Mouse (Mus musculus) heart, embryonic 16.5 days (tissue): ENCODE results near the gene Ppp1r14d. TPM values are rescaled to one million over a fixed set of nuclear protein-coding genes. Genes with fewer than 3 reads are reported as not detected.

Experiments used
- ATAC-seq: fragments of 200-750 bp; cut with Nextera tagmentation; replicated peaks from 2 replicates; pipeline ENCODE4 v1.8.0; 2017; ENCODE audit warnings: moderate number of reproducible peaks; ENCODE audit not compliant: insufficient read depth, low FRiP score; ENCODE audit errors: extremely low read depth
- H3K27ac ChIP-seq: fragments of 300-500 bp; sonication (generic); 2 replicates; pipeline ENCODE4 v1.5.1; 2014; ENCODE audit warnings: mild to moderate bottlenecking, low read length, control low read depth, moderate library complexity
- H3K27me3 ChIP-seq: fragments of 300-500 bp; sonication (generic); 2 replicates; pipeline ENCODE4 v1.6.1; 2014; ENCODE audit warnings: low read length, mixed read lengths; ENCODE audit not compliant: control insufficient read depth, insufficient read depth
- H3K36me3 ChIP-seq: fragments of 300-500 bp; sonication (generic); 2 replicates; pipeline ENCODE4 v1.6.1; 2014; ENCODE audit not compliant: control insufficient read depth, insufficient read depth
- H3K4me1 ChIP-seq: fragments of 300-500 bp; sonication (generic); 2 replicates; pipeline ENCODE4 v1.6.1; 2014; ENCODE audit warnings: low read length, mixed read lengths; ENCODE audit not compliant: control insufficient read depth, insufficient read depth
- H3K4me2 ChIP-seq: fragments of 300-500 bp; sonication (generic); 2 replicates; pipeline ENCODE4 v1.6.1; 2014; ENCODE audit warnings: low read depth, mild to moderate bottlenecking, control low read depth, low read length
- H3K4me3 ChIP-seq: fragments of 300-500 bp; sonication (generic); 2 replicates; pipeline ENCODE4 v1.5.1; 2014; ENCODE audit warnings: mild to moderate bottlenecking, control low read depth, low read length
- H3K9ac ChIP-seq: fragments of 300-500 bp; sonication (generic); 2 replicates; pipeline ENCODE4 v1.6.1; 2014; ENCODE audit warnings: low read length, control low read depth
- H3K9me3 ChIP-seq: fragments of 300-500 bp; sonication (generic); replicated peaks from 2 replicates; pipeline ENCODE4 v1.6.1; 2016; ENCODE audit warnings: low read length; ENCODE audit not compliant: control insufficient read depth
- WGBS: fragments of 180-500 bp; shearing (Covaris S2); extraction: QIAGEN DNeasy Blood & Tissue Kit; methylation state at CpG from one replicate; pipeline ENCODE4 v1.1.7; 2014; 5-methylcytosine and 5-hydroxymethylcytosine counted together
- polyA plus RNA-seq: library from polyadenylated mRNA; unstranded; fragments of >200 nt; fragmentation: Nextera tagmentation; extraction: Ambion mirVana; gene quantifications from 2 replicates; pipeline ENCODE4 v1.2.1, GENCODE M21; 2015

Ppp1r14d gene
- polyA plus RNA-seq, 1 experiment from 2014 or later = 0.18 TPM

GRCm38 (mm10) chr2:119189029-119189710 is 40.5 kb downstream of the Ppp1r14d start:
- H3K27ac ChIP-seq = no peak overlapping the region
- peak; percentile 81 for ATAC-seq
- peak overlapping the region; percentile 79 for H3K4me2 ChIP-seq
- H3K9ac ChIP-seq = no peak overlapping the region
- H3K27me3 ChIP-seq = no peaks in the 10 kb centered on the region
- 5% methylated on average over 15 of the region's 15 CpGs for WGBS
- H3K36me3 ChIP-seq = no peaks in the 10 kb centered on the region
- H3K4me3 ChIP-seq = peak overlapping the region; percentile 46
- H3K9me3 ChIP-seq = no peaks in the 10 kb centered on the region
- peaks cover 8% of the 10 kb centered on the region for H3K4me1 ChIP-seq

- ATAC-seq = no peak
- Histone ChIP-seq H3K9me3 (no peaks in the 10 kb centered on the region), H3K9ac (no peak overlapping the region), H3K36me3 (peaks cover 6% of the 10 kb centered on the region), H3K27ac (no peak overlapping the region), H3K4me1 (no peaks in the 10 kb centered on the region), H3K4me3 (no peak overlapping the region), H3K27me3 (no peaks in the 10 kb centered on the region), H3K4me2 (no peak overlapping the region)
- 88% methylated on average over 7 of the region's 7 CpGs for WGBS
Observed at GRCm38 (mm10) chr2:119182914-119183313, 46.8 kb downstream of the Ppp1r14d start.

- no peak overlapping the region for H3K4me2 ChIP-seq
- no peaks in the 10 kb centered on the region for H3K27me3 ChIP-seq
- H3K9me3 ChIP-seq = no peaks in the 10 kb centered on the region
- H3K27ac ChIP-seq = no peak overlapping the region
- peaks cover 8% of the 10 kb centered on the region for H3K4me1 ChIP-seq
- no peak overlapping the region for H3K4me3 ChIP-seq
- H3K9ac ChIP-seq = no peak overlapping the region
- ATAC-seq = no peak
- WGBS = 91% methylated on average over 5 of the region's 5 CpGs
- H3K36me3 ChIP-seq = peaks cover 6% of the 10 kb centered on the region; the same call in 1 of the 2 replicates
Observed at GRCm38 (mm10) chr2:119177384-119177939, 52.2 kb downstream of the Ppp1r14d start.

- Histone ChIP-seq H3K4me2 (no peak overlapping the region), H3K27me3 (no peaks in the 10 kb centered on the region), H3K27ac (no peak overlapping the region), H3K36me3 (peaks cover 6% of the 10 kb centered on the region; the same call in 1 of the 2 replicates), H3K9ac (no peak overlapping the region), H3K4me3 (no peak overlapping the region), H3K9me3 (no peaks in the 10 kb centered on the region), H3K4me1 (peaks cover 12% of the 10 kb centered on the region)
- no peak for ATAC-seq
- 69% methylated on average over 3 of the region's 3 CpGs for WGBS
Observed at GRCm38 (mm10) chr2:119176761-119177160, 52.9 kb downstream of the Ppp1r14d start.

- 57% methylated on average over 6 of the region's 6 CpGs for WGBS
- H3K36me3 ChIP-seq = peaks cover 5% of the 10 kb centered on the region; the same call in 1 of the 2 replicates
- no peak overlapping the region for H3K4me2 ChIP-seq
- no peaks in the 10 kb centered on the region for H3K27me3 ChIP-seq
- no peak overlapping the region for H3K4me3 ChIP-seq
- no peak for ATAC-seq
- H3K4me1 ChIP-seq = peaks cover 15% of the 10 kb centered on the region
- no peak overlapping the region for H3K27ac ChIP-seq
- no peak overlapping the region for H3K9ac ChIP-seq
- H3K9me3 ChIP-seq = no peaks in the 10 kb centered on the region
Observed at GRCm38 (mm10) chr2:119175614-119176013, 54.1 kb downstream of the Ppp1r14d start.

- no peak for ATAC-seq
- Histone ChIP-seq H3K9ac (no peak overlapping the region), H3K9me3 (no peaks in the 10 kb centered on the region), H3K4me1 (peaks cover 15% of the 10 kb centered on the region), H3K27me3 (no peaks in the 10 kb centered on the region), H3K27ac (no peak overlapping the region), H3K36me3 (0 out of 2 replicates have a peak, but pooled peaks cover 2% of the 10 kb centered on the region), H3K4me2 (no peak overlapping the region), H3K4me3 (no peak overlapping the region)
- WGBS = 62% methylated on average over 14 of the region's 14 CpGs
Observed at GRCm38 (mm10) chr2:119174866-119175265, 54.8 kb downstream of the Ppp1r14d start.

- ATAC-seq = no peak
- 57% methylated on average over 8 of the region's 8 CpGs for WGBS
- H3K9ac ChIP-seq = 0 out of 2 replicates have a peak within 1 kb of the TSS, but pooled peaks have one; percentile 12
- no peak within 1 kb of the TSS for H3K4me3 ChIP-seq
- no peaks in the 10 kb centered on the region for H3K9me3 ChIP-seq
- no peaks in the 10 kb centered on the region for H3K27me3 ChIP-seq
- peaks cover 15% of the 10 kb centered on the region for H3K4me1 ChIP-seq
- no peak within 1 kb of the TSS for H3K4me2 ChIP-seq
- no peak within 1 kb of the TSS for H3K27ac ChIP-seq
- H3K36me3 ChIP-seq = 0 out of 2 replicates have a peak, but pooled peaks cover 2% of the 10 kb centered on the region
Observed at GRCm38 (mm10) chr2:119173991-119174651, 55.6 kb downstream of the Ppp1r14d start, which contains the start of gene Gm14137. Gene Gm14137, plus strand, starts transcription at chr2:119174509.

GRCm38 (mm10) chr2:119172862-119173576 is 56.7 kb downstream of the Ppp1r14d start:
- ATAC-seq = peak; percentile 81
- WGBS = 10% methylated on average over 13 of the region's 13 CpGs
- Histone ChIP-seq H3K4me1 (peaks cover 16% of the 10 kb centered on the region), H3K27ac (peak overlapping the region; percentile 46; the same call in 1 of the 2 replicates), H3K9me3 (no peaks in the 10 kb centered on the region), H3K9ac (0 out of 2 replicates have a peak overlapping the region, but pooled peaks have one; percentile 12), H3K27me3 (0 out of 2 replicates have a peak, but pooled peaks cover 2% of the 10 kb centered on the region), H3K36me3 (no peaks in the 10 kb centered on the region), H3K4me3 (no peak overlapping the region; the same call in 1 of the 2 replicates), H3K4me2 (peak overlapping the region; percentile 54)
